Mouse (Mus musculus): ENCODE results near the gene Polr2a. TPM values are rescaled to one million over a fixed set of nuclear protein-coding genes. Genes with fewer than 3 reads are reported as not detected.

The Polr2a gene
- polyA plus RNA-seq, 1 experiment, result 35.3 TPM

DNA sequence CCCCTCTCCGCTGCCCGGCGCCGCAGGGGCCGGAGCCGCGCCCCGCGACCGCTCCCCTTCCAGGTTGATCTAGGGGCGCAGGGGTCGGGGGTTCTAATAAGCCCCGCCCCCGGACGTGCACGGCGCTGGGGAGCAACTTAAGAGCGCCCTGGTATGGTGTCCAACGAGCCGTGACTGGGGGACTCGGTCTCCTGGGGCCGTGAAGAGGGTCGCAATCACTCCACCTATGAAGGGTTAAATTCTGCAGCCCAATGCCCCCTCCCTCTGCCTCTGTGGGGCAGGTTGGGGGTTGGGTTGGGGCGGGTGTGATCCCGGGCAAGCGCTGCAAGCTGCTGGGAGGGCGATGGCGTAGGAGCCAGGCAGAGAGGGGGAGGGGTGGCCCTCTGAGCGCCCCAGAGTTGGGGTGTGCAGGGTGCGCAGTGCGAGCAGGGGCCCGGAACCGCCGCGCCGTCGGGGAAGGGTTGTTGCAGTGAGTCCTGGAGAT, 7.7 kb upstream of the Polr2a start:
- Histone ChIP-seq H3K27ac (ENCODE audit: insufficient read depth, low read length) (peak overlapping the region; percentile 99), H3K4me1 (ENCODE audit: control insufficient read depth, insufficient read depth, low read length) (peaks cover 17% of the 10 kb centered on the region; the same call in 1 of the 2 replicates), H3K27me3 (ENCODE audit: control insufficient read depth, insufficient read depth, low read length) (no peaks in the 10 kb centered on the region), H3K4me3 (replicated peaks; ENCODE audit: insufficient read depth, low read depth, low read length) (peak overlapping the region; percentile 87)
- TF ChIP-seq CTCF (IDR thresholded peaks at IDR 0.05; ENCODE audit: borderline replicate concordance, insufficient read depth, low read depth, low read length) (no peak), POLR2A (IDR thresholded peaks at IDR 0.05; ENCODE audit: borderline replicate concordance, insufficient read depth, low read length) (0 out of 2 replicates have a peak, but pooled peaks have one; percentile 38)
- DNase-seq, result peak; percentile 80 to 82
- under 1% methylated on average over 36 of the region's 37 CpGs for WGBS

- TF ChIP-seq POLR2A (IDR thresholded peaks at IDR 0.05; ENCODE audit: borderline replicate concordance, insufficient read depth, low read length) (0 out of 2 replicates have a peak, but pooled peaks have one; percentile 52), CTCF (IDR thresholded peaks at IDR 0.05; ENCODE audit: borderline replicate concordance, insufficient read depth, low read depth, low read length) (no peak)
- Histone ChIP-seq H3K27me3 (ENCODE audit: control insufficient read depth, insufficient read depth, low read length) (no peaks in the 10 kb centered on the region), H3K4me3 (replicated peaks; ENCODE audit: insufficient read depth, low read depth, low read length) (peak within 1 kb of the TSS; percentile 93), H3K4me1 (ENCODE audit: control insufficient read depth, insufficient read depth, low read length) (peaks cover 22% of the 10 kb centered on the region), H3K27ac (ENCODE audit: insufficient read depth, low read length) (peak within 1 kb of the TSS; percentile 99)
- 9% methylated on average over 40 of the region's 55 CpGs for WGBS
- DNase-seq, result peak; percentile 68 to 73
Measured at GRCm38 (mm10) chr11:69765221-69766125, 7.0 kb upstream of the Polr2a start, which contains the start of gene Zbtb4. TSS of gene Zbtb4 (plus strand) at chr11:69765912.

DNA sequence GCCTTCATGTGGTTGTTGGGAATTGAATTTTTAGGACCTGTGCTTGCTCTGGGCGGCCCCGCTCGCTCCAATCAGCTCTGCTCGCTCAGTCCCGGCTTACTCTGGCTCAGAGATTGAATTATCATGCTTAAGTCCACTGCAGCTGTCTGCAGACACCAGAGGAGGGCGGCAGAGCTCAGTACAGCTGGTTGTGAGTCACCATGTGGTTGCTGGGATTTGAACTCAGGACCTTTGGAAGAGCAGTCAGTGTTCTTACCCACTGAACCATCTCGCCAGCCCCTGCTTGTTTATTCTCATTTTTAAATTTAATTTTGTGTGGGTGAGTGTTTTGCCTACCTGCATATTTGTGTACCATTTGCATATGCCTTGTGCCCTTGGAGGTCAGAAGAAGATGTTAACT, 5.1 kb upstream of the Polr2a start:
- Histone ChIP-seq H3K4me3 (replicated peaks; ENCODE audit: insufficient read depth, low read depth, low read length) (no peak overlapping the region), H3K27me3 (ENCODE audit: control insufficient read depth, insufficient read depth, low read length) (no peaks in the 10 kb centered on the region), H3K4me1 (ENCODE audit: control insufficient read depth, insufficient read depth, low read length) (peaks cover 22% of the 10 kb centered on the region), H3K27ac (ENCODE audit: insufficient read depth, low read length) (no peak overlapping the region)
- TF ChIP-seq POLR2A (IDR thresholded peaks at IDR 0.05; ENCODE audit: borderline replicate concordance, insufficient read depth, low read length), result no peak
- TF ChIP-seq CTCF (IDR thresholded peaks at IDR 0.05; ENCODE audit: borderline replicate concordance, insufficient read depth, low read depth, low read length), result no peak
- WGBS, result 70% methylated on average over 7 of the region's 7 CpGs
- DNase-seq, result no peak

- 83% methylated on average over 1 of the region's 1 CpGs for WGBS
- H3K4me1 ChIP-seq (ENCODE audit: control insufficient read depth, insufficient read depth, low read length), result peaks cover 16% of the 10 kb centered on the region
- H3K27me3 ChIP-seq (ENCODE audit: control insufficient read depth, insufficient read depth, low read length), result no peaks in the 10 kb centered on the region
- TF ChIP-seq POLR2A (IDR thresholded peaks at IDR 0.05; ENCODE audit: borderline replicate concordance, insufficient read depth, low read length) (no peak), CTCF (IDR thresholded peaks at IDR 0.05; ENCODE audit: borderline replicate concordance, insufficient read depth, low read depth, low read length) (no peak)
- no peak within 1 kb of the TSS for H3K4me3 ChIP-seq (replicated peaks; ENCODE audit: insufficient read depth, low read depth, low read length)
- H3K27ac ChIP-seq (ENCODE audit: insufficient read depth, low read length), result 0 out of 2 replicates have a peak within 1 kb of the TSS, but pooled peaks have one; percentile 93
- DNase-seq, result no peak
Measured at GRCm38 (mm10) chr11:69761868-69762267, 3.4 kb upstream of the Polr2a start, which contains the start of gene Slc35g3. TSS of gene Slc35g3 (minus strand) at chr11:69761968.

GRCm38 (mm10) chr11:69760901-69761200, 2.4 kb upstream of the Polr2a start:
- H3K27me3 ChIP-seq (ENCODE audit: control insufficient read depth, insufficient read depth, low read length), result no peaks in the 10 kb centered on the region
- TF ChIP-seq CTCF (IDR thresholded peaks at IDR 0.05; ENCODE audit: borderline replicate concordance, insufficient read depth, low read depth, low read length) (no peak), POLR2A (IDR thresholded peaks at IDR 0.05; ENCODE audit: borderline replicate concordance, insufficient read depth, low read length) (no peak)
- no peak overlapping the region for H3K4me3 ChIP-seq (replicated peaks; ENCODE audit: insufficient read depth, low read depth, low read length)
- H3K4me1 ChIP-seq (ENCODE audit: control insufficient read depth, insufficient read depth, low read length), result peaks cover 16% of the 10 kb centered on the region
- DNase-seq, result no peak
- 87% methylated on average over 7 of the region's 7 CpGs for WGBS
- 0 out of 2 replicates have a peak overlapping the region, but pooled peaks have one; percentile 93 for H3K27ac ChIP-seq (ENCODE audit: insufficient read depth, low read length)

DNA sequence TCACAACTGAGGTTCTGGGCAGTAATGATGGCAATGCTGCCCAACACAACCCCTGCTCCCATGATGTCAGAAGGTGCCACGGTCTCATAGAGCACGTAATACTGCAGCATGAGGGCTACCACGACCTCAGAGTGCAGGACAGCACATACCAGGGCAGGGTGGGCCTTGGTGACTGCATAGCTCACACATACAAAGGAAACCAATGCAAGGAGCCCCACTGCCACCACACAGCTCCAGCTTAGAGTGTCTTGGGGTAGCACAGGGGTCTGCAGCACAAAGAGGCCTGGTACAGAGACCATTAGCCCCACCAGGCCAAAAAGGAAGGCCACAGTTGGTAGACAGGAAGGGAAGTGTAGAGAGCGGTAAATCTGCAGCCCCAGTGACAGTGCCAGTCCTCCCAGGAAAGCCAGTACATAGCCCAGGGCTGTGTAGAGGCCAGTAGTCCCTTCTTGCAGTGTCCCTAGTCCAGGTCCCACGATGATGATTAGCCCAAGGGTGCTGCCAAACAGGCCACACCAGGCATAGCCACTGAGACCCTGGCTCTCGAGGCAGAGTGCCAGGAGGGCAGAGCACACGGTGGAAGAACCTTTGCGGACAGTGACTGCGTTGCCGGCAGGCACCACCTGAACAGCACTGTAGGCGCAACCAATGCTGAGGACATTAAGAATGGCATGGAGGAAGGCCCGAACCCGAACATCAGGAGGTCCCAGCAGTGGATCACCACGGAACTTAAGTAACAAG, 1.9 kb upstream of the Polr2a start:
- H3K4me1 ChIP-seq (ENCODE audit: control insufficient read depth, insufficient read depth, low read length), result peaks cover 13% of the 10 kb centered on the region
- 62% methylated on average over 14 of the region's 14 CpGs for WGBS
- peak overlapping the region; percentile 93 for H3K27ac ChIP-seq (ENCODE audit: insufficient read depth, low read length)
- DNase-seq, result peak; percentile 43 to 46
- no peaks in the 10 kb centered on the region for H3K27me3 ChIP-seq (ENCODE audit: control insufficient read depth, insufficient read depth, low read length)
- H3K4me3 ChIP-seq (replicated peaks; ENCODE audit: insufficient read depth, low read depth, low read length), result peak overlapping the region; percentile 7
- no peak for TF ChIP-seq CTCF (IDR thresholded peaks at IDR 0.05; ENCODE audit: borderline replicate concordance, insufficient read depth, low read depth, low read length)
- no peak for TF ChIP-seq POLR2A (IDR thresholded peaks at IDR 0.05; ENCODE audit: borderline replicate concordance, insufficient read depth, low read length)

DNA sequence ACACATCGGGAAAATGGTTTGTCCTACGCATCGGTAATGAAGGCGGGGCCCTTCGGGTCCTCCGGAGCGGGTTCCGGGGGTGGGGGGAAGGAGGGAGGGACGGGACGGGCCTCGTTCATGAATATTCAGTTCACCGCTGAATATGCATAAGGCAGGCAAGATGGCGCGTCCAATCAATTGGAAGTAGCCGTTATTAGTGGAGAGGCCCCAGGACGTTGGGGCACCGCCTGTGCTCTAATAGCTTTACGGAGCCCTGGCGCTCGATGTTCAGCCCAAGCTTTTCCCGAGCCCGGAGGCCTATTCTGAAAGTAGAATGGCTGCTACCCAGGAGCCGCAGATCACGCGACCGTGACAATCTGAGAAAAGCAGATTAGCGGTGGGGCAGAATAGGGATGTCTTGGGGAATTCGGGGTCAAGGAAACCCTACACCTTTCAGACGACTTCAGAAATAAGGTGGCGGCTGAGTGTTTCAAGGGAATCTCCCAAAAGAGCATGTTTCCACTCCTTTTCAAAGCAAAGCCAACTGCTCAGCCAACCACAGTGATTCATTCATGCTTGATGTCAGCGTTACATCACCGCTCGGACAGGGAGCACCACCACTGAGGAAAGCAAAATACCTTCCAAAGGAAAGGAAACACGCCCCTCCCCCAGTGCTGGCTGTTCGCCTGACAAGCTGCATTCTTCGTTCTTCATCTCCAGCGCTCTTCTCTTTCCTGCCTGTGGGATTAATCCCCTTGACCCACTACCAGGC, 709 bp upstream of the Polr2a start:
- H3K4me3 ChIP-seq (replicated peaks; ENCODE audit: insufficient read depth, low read depth, low read length), result peak overlapping the region; percentile 92
- peaks cover 10% of the 10 kb centered on the region for H3K4me1 ChIP-seq (ENCODE audit: control insufficient read depth, insufficient read depth, low read length)
- whole genome bisulfite sequencing, result under 1% methylated on average over 37 of the region's 37 CpGs
- TF ChIP-seq CTCF (IDR thresholded peaks at IDR 0.05; ENCODE audit: borderline replicate concordance, insufficient read depth, low read depth, low read length), result no peak
- peak; percentile 63; the same call in 1 of the 2 replicates for TF ChIP-seq POLR2A (IDR thresholded peaks at IDR 0.05; ENCODE audit: borderline replicate concordance, insufficient read depth, low read length)
- peak overlapping the region; percentile 93 for H3K27ac ChIP-seq (ENCODE audit: insufficient read depth, low read length)
- peak; percentile 94 for DNase-seq
- H3K27me3 ChIP-seq (ENCODE audit: control insufficient read depth, insufficient read depth, low read length), result no peaks in the 10 kb centered on the region

All from cerebellum, adult 2 months (tissue).